Mouse (Mus musculus): ENCODE data around the gene Lhpp.
A peak's percentile ranks its signal among the peaks of the same experiment; 100 is the strongest.

Lhpp gene

GRCm38 (mm10) chr7:132610468-132611318 lies at the start of gene Lhpp:
TSS of gene Lhpp (plus strand) at chr7:132610638.
- DNase-seq (ENCODE audit: low spot score in 2 of 2) = peak; percentile 77 to 84

DNA sequence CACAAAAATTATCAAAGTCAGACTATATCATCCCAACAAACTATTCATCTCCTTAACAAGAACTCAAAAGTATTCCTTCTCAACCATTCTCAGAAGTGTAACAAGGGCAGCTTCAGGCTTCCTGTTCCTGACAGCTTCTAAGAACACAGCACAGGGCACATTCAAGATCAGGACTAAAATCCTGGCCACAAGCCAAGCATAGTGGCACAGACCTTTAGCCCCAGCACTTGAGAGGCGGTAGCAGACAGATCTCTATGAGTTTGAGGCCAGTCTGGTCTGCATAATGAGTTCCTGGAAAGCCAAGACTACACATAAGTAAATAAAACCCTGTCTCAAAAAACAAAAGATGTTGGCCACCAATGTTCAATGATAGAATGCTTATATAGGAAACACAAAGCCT lies 44.6 kb upstream of the Lhpp start:
- DNase-seq (ENCODE audit: low spot score in 2 of 2) = no peak

GRCm38 (mm10) chr7:132568817-132569216 lies 41.6 kb upstream of the Lhpp start:
- no peak for DNase-seq (ENCODE audit: low spot score in 2 of 2)

GRCm38 (mm10) chr7:132570071-132570470 lies 40.4 kb upstream of the Lhpp start:
- no peak for DNase-seq (ENCODE audit: low spot score in 2 of 2)

- DNase-seq (ENCODE audit: low spot score in 2 of 2) = no peak
Observed at GRCm38 (mm10) chr7:132571481-132571880, 39.0 kb upstream of the Lhpp start.

- DNase-seq (ENCODE audit: low spot score in 2 of 2) = no peak
Observed at GRCm38 (mm10) chr7:132572738-132573137, 37.7 kb upstream of the Lhpp start.

DNA sequence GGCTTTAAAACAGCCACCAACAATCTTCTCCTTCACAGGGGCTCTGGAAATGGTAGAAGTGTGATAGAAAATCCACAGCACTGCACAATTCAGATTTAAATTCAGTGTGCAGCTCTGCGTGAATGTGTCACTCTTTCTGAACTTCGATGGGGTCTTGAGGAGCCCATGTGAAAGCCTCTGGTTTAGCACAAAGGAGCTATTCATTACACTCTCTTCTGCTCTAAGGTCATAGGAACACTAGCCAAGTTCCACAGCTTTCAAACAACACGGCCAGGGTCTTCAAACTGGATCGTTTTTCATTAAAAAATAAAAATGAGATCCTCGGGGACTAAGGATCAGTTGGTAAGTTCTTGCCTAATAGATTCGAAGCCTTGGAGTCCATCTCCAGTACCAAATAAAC lies 37.2 kb upstream of the Lhpp start:
- no peak for DNase-seq (ENCODE audit: low spot score in 2 of 2)

DNA sequence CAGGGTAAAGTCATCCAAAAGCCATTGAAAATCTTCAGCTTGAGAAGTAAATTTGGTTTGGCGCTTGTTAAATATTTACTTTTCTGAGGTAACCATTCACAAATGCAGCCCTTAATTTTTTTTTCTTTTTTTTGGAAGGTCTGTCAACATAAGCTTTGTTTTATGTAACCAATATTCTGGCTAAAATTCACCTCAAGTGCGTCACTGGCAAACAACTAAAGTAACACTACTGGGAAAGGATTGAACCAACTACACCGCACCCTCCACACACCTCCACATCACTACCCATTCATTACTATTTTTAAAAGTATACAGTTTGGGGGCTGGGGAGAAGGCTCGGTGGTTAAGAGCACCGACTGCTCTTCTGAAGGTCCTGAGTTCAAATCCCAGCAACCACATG lies 35.8 kb upstream of the Lhpp start:
- no peak for DNase-seq (ENCODE audit: low spot score in 2 of 2)

DNA sequence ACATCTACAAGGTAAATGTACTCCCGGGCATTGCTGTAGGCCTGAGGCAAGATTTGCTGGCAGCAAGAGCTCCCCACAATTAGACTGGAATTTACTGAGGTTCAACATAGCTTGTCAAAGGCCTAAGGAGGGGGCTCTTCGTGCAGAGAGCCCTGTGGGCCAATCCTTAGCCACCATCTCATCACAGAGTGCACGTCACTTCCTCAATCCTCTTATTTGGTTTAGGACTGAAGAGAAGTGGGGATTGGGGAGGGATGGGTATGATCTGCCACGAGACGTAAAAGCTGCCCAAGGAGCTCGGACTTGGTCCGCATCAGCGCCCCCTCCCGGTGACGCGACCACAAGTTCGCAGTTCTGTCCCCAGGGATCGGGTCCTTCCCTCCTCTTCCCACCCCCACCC lies 34.8 kb upstream of the Lhpp start:
- DNase-seq (ENCODE audit: low spot score in 2 of 2) = peak; percentile 70 to 84

GRCm38 (mm10) chr7:132576116-132576650 lies 34.3 kb upstream of the Lhpp start, which contains the start of gene Oat:
TSS of gene Oat (minus strand) at chr7:132576398.
- peak; percentile 92 to 94 for DNase-seq (ENCODE audit: low spot score in 2 of 2)

GRCm38 (mm10) chr7:132576891-132577290 lies 33.5 kb upstream of the Lhpp start:
- no peak for DNase-seq (ENCODE audit: low spot score in 2 of 2)

GRCm38 (mm10) chr7:132580511-132580910 lies 29.9 kb upstream of the Lhpp start:
- no peak for DNase-seq (ENCODE audit: low spot score in 2 of 2)

DNA sequence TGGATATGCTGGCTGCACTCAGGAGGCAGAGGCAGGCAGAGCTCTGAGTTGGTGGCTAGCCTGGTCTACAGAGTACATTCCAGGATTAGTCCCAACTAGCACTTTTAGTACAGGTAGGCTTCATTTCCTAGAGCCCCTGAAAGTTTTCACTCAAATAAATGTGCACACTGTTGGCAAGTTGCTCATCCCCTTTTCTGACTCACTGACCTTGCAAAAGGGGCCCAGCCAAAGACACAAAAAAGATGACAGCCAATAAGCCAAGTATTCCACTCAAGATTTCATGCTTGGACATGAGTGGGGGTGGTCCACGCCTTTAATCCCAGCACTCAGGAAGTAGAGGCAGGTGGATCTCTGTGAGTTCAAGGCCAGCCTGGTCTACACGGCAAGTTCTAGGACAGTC lies 29.0 kb upstream of the Lhpp start:
- no peak for DNase-seq (ENCODE audit: low spot score in 2 of 2)

DNA sequence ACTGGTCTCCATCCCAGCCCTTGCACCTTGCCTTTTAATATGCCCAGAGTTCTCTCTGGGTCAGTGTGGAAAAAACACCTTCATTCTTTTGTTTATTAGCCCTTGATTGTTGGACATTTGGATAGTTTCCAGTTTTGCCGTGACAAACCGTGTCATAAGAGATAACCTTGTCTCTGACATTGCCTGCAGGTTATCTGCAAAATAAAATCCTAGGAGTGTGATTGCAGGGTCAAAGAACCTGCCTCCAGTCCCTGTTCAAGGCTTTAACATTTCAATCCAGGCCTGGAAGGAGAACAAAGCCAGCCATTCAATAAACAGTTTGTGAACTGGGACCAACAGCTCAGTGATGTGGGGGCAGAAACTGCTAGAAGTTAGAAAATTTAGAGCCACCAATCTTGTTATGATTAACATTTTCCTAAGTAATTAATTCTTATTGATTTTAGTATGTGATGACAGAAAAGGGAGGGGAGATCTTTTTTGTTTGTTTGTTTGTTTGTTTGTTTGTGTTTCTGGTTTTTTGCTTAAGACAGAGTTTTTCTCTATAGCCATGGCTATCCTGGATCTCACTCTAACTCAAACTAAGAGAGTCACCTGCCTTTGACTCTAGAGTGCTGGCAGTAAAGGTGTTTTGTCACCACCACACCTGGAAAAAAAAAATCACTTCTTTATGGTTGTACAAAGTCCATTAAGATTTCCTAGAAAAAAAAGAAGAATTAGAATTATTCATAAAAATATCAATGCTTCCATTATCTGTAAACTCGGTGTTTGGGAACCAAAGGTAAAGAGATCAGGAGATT lies 24.5 kb upstream of the Lhpp start:
- no peak for DNase-seq (ENCODE audit: low spot score in 2 of 2)

GRCm38 (mm10) chr7:132587167-132587566 lies 23.3 kb upstream of the Lhpp start:
- no peak for DNase-seq (ENCODE audit: low spot score in 2 of 2)

- no peak for DNase-seq (ENCODE audit: low spot score in 2 of 2)
Observed at GRCm38 (mm10) chr7:132589610-132590009, 20.8 kb upstream of the Lhpp start.

GRCm38 (mm10) chr7:132593762-132594161 lies 16.7 kb upstream of the Lhpp start:
- no peak for DNase-seq (ENCODE audit: low spot score in 2 of 2)

DNA sequence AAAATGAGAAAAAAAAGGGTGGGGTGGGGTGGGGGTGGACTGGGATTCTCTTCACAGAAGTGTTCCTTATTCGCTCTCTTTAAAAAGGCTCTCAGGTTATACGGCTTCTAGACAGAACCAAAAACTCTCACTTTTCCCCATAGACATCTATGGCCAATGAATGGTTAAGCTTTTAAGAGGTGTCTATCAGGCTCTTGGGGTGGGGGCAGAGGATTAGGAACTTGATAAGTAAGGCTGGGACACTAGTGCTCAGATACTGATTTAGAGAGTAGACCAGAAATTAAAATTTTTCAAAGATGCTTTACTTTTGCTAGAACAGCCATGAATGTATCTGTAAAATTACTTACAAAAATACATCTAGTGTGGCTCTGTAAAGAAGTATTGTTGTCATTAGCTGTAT lies 16.1 kb upstream of the Lhpp start:
- no peak for DNase-seq (ENCODE audit: low spot score in 2 of 2)

- no peak for DNase-seq (ENCODE audit: low spot score in 2 of 2)
Observed at GRCm38 (mm10) chr7:132595787-132596186, 14.7 kb upstream of the Lhpp start.

DNA sequence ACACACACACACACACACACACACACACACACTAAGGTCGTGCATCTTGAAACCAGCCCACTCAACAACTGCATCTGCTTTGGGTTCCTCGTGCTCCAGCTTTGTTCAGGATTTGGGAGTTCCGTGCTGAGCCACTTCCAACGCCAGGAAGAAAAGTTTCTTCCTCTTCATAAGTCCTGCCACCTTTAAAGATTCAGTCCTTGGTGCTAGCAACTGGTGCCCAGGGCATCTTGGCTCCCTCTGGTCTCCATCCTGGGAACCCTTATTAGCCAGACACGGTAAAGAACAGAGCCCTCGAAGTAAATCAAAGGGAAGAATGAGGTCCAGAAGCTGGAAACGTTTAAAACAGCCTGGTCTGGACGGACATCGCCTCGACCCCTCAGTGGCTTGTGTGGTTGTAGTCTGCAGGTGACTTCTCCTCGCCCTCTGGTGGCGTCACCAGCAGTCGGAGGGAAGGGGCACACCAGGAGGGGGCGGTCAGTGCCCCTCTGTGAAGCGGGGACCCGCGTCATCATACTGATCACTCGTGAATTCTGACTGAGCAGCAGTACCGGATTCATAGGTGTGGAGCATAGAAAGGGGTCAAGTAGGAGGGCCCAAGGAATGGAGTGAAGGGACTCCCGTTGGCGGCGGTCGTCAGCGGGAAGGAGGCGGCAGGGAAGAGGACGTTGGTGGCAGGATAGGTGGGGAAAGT lies 13.7 kb upstream of the Lhpp start:
- DNase-seq (ENCODE audit: low spot score in 2 of 2) = no peak

DNA sequence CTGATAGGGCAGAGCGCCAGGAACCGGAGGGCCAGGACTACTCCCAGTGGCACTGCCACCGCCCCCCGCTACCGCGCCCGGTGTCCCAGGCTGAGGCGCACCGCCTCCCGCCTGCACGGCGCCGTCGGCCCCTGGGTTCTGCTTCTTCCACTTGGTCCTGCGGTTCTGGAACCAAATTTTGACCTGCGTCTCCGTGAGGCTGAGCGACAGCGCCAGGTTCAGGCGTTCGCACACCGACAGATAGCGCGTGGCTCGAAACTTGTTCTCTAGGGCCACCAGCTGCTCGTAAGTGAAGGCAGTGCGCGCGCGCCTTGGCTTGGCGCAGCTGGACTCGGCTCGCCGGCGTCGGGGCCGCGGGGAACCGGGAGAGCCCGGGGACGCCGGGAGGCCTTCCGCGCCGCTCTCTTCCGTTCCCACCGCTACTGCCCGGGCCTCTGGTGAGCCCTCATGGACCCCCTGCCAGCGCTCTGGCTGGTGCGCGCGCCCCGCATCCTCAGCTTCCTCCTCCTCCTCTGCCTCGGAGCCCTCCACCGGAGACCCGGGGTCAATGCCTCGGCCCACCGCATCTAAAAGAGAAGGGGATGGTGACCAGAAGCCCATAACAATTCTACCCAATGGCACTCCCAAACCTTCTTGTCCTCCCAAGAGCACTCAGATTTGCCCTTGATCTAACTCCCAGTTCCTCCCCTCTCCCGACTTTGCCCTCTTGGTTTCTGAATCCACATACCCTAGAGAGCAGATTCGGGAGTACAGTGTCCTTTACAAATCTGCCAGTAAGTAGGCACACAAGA lies 13.0 kb upstream of the Lhpp start:
- no peak for DNase-seq (ENCODE audit: low spot score in 2 of 2)
